Mouse (Mus musculus): ENCODE results near the gene Pdzrn4. TPM values are rescaled to one million over a fixed set of nuclear protein-coding genes. Genes with fewer than 3 reads are reported as not detected.

The Pdzrn4 gene
- total RNA-seq, 1 experiment, result not detected

DNA sequence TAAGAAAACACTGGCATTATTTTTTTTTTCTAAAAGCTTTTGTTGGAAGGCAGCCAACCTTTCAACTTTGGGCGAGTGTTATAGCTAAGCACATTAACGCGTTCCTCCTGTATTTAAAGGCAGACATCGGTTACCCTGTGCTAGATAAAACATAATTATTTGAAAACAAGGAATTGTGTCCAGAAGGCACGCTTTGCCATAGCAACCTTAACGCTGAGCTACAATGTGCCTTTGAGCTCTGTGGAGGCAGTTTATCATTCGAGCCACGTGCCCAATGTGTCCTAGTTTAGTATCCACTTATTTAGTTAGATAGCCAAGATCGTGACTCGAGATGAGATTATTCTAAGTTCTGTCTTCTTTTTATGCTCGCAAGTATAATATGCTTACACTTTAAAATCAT is 180.8 kb downstream of the Pdzrn4 start:
- Histone ChIP-seq H3K9me3 (ENCODE audit: control insufficient read depth, insufficient read depth, low read depth, low read length) (no peaks in the 10 kb centered on the region), H3K36me3 (ENCODE audit: control insufficient read depth, insufficient read depth, low read length, poor library complexity, severe bottlenecking) (no peaks in the 10 kb centered on the region), H3K4me3 (ENCODE audit: insufficient read depth in 1 of 2, low read depth in 1 of 2, low read length in 2 of 2, poor library complexity in 1 of 2, severe bottlenecking in 1 of 2) (no peak overlapping the region), H3K27ac (ENCODE audit: insufficient read depth, low read depth, low read length, poor library complexity, severe bottlenecking) (no peak overlapping the region), H3K9ac (ENCODE audit: insufficient read depth, low read depth, low read length, poor library complexity, severe bottlenecking) (no peak overlapping the region), H3K4me1 (ENCODE audit: control insufficient read depth in 2 of 2, insufficient read depth in 2 of 2, low read length in 2 of 2, poor library complexity in 1 of 2) (no peaks in the 10 kb centered on the region)
- no peak for DNase-seq (ENCODE audit: low read depth, low spot score)
- in situ Hi-C loops (cut with MboI; ENCODE audit: low sequenced_read_pairs in 2 of 2, unreplicated experiment in 2 of 2), result no loop called here
- TF ChIP-seq HCFC1 (IDR thresholded peaks at IDR 0.05; ENCODE audit: borderline replicate concordance, insufficient read depth, low read length) (no peak), ZC3H11A (IDR thresholded peaks at IDR 0.05; ENCODE audit: borderline replicate concordance, low read depth, low read length) (no peak), MAFK (IDR thresholded peaks at IDR 0.05; ENCODE audit: insufficient read depth, low read depth, low read length) (no peak), CHD2 (IDR thresholded peaks at IDR 0.05; ENCODE audit: low read depth, low read length) (no peak), ZNF384 (IDR thresholded peaks at IDR 0.05; ENCODE audit: low read depth, low read length) (no peak)

DNA sequence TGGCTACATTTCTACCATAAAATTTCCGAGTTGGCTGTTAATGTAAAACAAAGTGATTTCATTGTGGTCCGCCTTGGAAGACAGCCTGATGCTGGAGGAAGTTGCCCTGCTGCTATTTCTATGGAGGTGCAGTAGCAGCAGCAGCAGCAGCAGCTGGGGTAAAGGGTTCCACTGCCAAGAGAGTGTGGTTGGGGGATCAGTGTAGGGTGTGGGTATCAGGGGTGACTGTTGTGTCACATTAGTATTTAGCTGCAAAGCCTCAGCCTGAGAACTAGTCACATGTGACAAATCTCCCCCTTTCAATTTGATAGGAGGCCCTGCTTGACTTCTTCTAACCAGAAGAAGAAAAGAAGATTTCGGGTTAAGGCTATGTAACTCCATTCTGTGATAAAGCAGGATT is 183.5 kb downstream of the Pdzrn4 start:
- DNase-seq (ENCODE audit: low read depth, low spot score), result no peak
- no peak overlapping the region for H3K4me3 ChIP-seq (ENCODE audit: insufficient read depth in 1 of 2, low read depth in 1 of 2, low read length in 2 of 2, poor library complexity in 1 of 2, severe bottlenecking in 1 of 2)
- H3K27ac ChIP-seq (ENCODE audit: insufficient read depth, low read depth, low read length, poor library complexity, severe bottlenecking), result no peak overlapping the region
- H3K9me3 ChIP-seq (ENCODE audit: control insufficient read depth, insufficient read depth, low read depth, low read length), result no peaks in the 10 kb centered on the region
- no peaks in the 10 kb centered on the region for H3K4me1 ChIP-seq (ENCODE audit: control insufficient read depth in 2 of 2, insufficient read depth in 2 of 2, low read length in 2 of 2, poor library complexity in 1 of 2)
- no peaks in the 10 kb centered on the region for H3K36me3 ChIP-seq (ENCODE audit: control insufficient read depth, insufficient read depth, low read length, poor library complexity, severe bottlenecking)
- no peak overlapping the region for H3K9ac ChIP-seq (ENCODE audit: insufficient read depth, low read depth, low read length, poor library complexity, severe bottlenecking)
- in situ Hi-C loops (cut with MboI; ENCODE audit: low sequenced_read_pairs in 2 of 2, unreplicated experiment in 2 of 2), result no loop called here
- TF ChIP-seq HCFC1 (IDR thresholded peaks at IDR 0.05; ENCODE audit: borderline replicate concordance, insufficient read depth, low read length) (no peak), ZNF384 (IDR thresholded peaks at IDR 0.05; ENCODE audit: low read depth, low read length) (no peak), ZC3H11A (IDR thresholded peaks at IDR 0.05; ENCODE audit: borderline replicate concordance, low read depth, low read length) (no peak), CHD2 (IDR thresholded peaks at IDR 0.05; ENCODE audit: low read depth, low read length) (no peak), MAFK (IDR thresholded peaks at IDR 0.05; ENCODE audit: insufficient read depth, low read depth, low read length) (no peak)

DNA sequence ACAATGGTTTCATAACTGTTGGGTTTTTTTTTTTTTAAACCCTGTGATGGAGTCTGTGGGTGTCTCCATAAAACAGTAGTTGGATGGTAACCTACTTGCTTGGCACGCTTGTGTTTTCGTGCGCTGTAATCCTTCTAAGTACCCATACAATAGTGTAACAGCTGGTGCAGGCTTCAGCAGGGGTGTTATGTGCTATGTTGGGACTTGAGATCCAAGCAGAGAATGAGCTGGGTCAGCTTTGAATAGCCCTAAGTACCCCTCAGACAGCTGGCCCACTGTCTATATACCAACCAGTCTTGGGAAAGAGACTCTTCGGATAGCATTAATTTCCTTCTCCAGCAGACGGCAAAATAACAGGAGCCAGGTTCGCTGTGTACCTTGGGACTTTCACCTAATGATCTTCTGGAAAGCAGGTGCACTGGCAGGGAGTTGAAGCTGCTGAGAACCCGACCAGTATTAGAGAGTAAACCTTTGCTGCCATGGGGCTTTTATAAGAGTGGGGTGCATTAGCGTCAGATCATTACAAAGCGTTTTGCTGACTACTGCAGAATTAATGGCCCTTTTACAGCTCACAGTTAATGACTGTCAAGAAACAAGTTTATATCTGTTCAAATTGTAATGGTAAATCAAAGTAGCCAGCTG is 184.2 kb downstream of the Pdzrn4 start:
- no peak for DNase-seq (ENCODE audit: low read depth, low spot score)
- Histone ChIP-seq H3K4me3 (ENCODE audit: insufficient read depth in 1 of 2, low read depth in 1 of 2, low read length in 2 of 2, poor library complexity in 1 of 2, severe bottlenecking in 1 of 2) (no peak overlapping the region), H3K9me3 (ENCODE audit: control insufficient read depth, insufficient read depth, low read depth, low read length) (no peaks in the 10 kb centered on the region), H3K4me1 (ENCODE audit: control insufficient read depth in 2 of 2, insufficient read depth in 2 of 2, low read length in 2 of 2, poor library complexity in 1 of 2) (no peaks in the 10 kb centered on the region), H3K27ac (ENCODE audit: insufficient read depth, low read depth, low read length, poor library complexity, severe bottlenecking) (no peak overlapping the region), H3K9ac (ENCODE audit: insufficient read depth, low read depth, low read length, poor library complexity, severe bottlenecking) (no peak overlapping the region), H3K36me3 (ENCODE audit: control insufficient read depth, insufficient read depth, low read length, poor library complexity, severe bottlenecking) (no peaks in the 10 kb centered on the region)
- TF ChIP-seq HCFC1 (IDR thresholded peaks at IDR 0.05; ENCODE audit: borderline replicate concordance, insufficient read depth, low read length), result no peak
- in situ Hi-C loops (cut with MboI; ENCODE audit: low sequenced_read_pairs in 2 of 2, unreplicated experiment in 2 of 2), result no loop called here

DNA sequence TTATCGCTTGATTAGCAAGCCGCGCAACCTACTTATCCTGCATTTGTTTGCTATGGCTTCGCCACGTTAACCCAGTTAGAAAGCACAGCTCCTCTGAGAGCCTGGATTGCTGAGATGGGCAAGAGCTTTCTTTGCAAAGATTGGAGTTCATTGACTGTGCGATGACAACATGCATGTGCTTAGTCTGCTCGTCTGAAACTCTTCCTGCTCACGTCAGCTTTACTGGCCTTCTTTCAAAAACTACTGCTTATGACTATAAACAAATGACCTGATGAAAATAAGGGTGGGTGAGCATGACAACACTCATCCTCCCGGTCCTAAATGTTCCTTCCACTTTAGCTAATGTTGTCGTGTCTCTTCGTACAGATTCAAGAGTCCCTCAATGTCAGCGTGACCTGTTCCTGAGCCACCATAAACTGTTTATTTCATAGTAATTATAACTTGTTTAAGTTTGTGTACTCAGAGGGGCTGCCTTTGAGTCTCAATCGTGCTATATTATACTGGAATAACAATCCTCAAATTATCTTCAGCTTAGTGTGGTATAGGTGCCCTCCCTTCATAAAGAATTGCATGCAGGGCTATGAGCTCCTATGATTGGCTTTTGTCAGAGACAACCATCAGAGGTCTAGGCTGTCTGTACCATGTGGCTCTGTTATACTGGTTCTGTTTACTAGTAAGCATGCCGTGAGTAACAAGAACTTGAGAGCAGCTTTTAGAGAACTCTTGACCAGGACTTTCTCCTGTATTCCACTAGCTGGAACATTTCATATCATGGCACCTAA is 187.9 kb downstream of the Pdzrn4 start:
- Histone ChIP-seq H3K36me3 (ENCODE audit: control insufficient read depth, insufficient read depth, low read length, poor library complexity, severe bottlenecking) (no peaks in the 10 kb centered on the region), H3K4me1 (ENCODE audit: control insufficient read depth in 2 of 2, insufficient read depth in 2 of 2, low read length in 2 of 2, poor library complexity in 1 of 2) (no peaks in the 10 kb centered on the region), H3K9ac (ENCODE audit: insufficient read depth, low read depth, low read length, poor library complexity, severe bottlenecking) (no peak overlapping the region), H3K4me3 (ENCODE audit: insufficient read depth in 1 of 2, low read depth in 1 of 2, low read length in 2 of 2, poor library complexity in 1 of 2, severe bottlenecking in 1 of 2) (no peak overlapping the region), H3K27ac (ENCODE audit: insufficient read depth, low read depth, low read length, poor library complexity, severe bottlenecking) (no peak overlapping the region), H3K9me3 (ENCODE audit: control insufficient read depth, insufficient read depth, low read depth, low read length) (no peaks in the 10 kb centered on the region)
- TF ChIP-seq CHD2 (IDR thresholded peaks at IDR 0.05; ENCODE audit: low read depth, low read length) (no peak), HCFC1 (IDR thresholded peaks at IDR 0.05; ENCODE audit: borderline replicate concordance, insufficient read depth, low read length) (no peak), ZC3H11A (IDR thresholded peaks at IDR 0.05; ENCODE audit: borderline replicate concordance, low read depth, low read length) (no peak), ZNF384 (IDR thresholded peaks at IDR 0.05; ENCODE audit: low read depth, low read length) (no peak), MAFK (IDR thresholded peaks at IDR 0.05; ENCODE audit: insufficient read depth, low read depth, low read length) (no peak)
- in situ Hi-C loops (cut with MboI; ENCODE audit: low sequenced_read_pairs in 2 of 2, unreplicated experiment in 2 of 2), result no loop called here
- DNase-seq (ENCODE audit: low read depth, low spot score), result no peak

Data from ES-E14 (cell line).